Mouse (Mus musculus) ZHBTc4 (cell line): ENCODE results near the gene Brwd1.
"Not testable (repeated sequence)": the region's sequence is repeated elsewhere in the genome, so short reads cannot be mapped to it uniquely, and the experiment has no call there.

Source experiments
- DNase-seq: peaks from one replicate; pipeline ENCODE4 v3.0.0-alpha.2; 2011; ENCODE audit warnings: low read depth, low spot score

Gene Brwd1

DNA sequence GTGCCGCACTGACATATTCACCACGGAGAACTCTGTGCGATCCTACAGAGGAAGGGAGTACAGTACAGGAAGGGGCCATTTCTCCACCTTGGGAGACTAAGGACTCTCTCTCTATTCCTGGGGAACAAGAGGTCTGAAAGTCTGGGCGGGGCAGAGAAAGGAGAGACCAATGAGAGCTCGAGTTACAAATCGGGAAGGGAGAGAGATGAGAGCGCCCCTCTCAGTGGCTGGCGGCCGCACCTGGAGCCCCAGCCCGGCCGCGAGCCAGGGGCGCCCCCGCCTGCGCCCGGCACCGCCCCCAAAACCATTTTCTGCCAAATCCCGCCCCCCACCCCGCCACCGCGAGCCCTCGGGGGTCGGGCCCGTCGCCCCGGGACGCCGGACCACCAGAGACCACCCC lies 995 bp downstream of the Brwd1 start:
- peak; percentile 93 for DNase-seq

DNA sequence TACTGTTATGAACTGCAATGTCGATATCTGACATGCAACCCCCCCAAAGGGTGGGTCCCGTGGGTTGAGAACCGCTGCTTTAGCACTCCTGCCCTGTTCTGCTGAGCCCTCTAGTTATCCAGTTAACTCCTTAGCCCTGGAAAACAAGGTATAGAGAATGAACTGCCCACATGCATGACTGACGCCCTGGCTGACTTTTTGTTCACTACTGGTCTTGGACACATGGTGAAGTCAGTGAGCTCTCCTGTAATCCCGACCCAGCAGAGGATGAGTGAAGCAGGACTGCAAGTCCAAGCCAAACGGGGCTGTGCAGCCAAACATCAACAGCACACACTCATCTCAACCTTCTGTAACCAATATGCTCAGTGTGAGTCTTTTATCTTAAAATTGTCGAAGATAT lies 1.8 kb downstream of the Brwd1 start:
- no peak for DNase-seq

DNA sequence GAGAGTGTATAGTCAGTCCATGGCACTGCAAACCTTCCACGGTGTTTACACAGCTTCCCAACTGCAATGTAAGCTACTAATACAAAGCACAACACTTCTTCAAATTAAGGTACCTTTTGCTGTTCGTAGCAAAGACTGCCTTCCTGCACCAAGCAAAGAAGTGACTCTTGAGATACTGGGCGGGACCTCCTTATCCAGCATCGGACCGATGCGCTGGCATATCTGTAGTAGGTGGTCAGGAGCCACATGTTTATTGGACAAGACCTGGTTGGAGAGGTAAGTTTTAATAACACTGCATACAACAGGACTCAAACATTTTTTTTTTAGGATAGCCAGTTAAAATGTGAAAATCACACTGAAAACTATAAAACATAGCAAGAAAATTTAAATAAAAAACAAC lies 14.0 kb downstream of the Brwd1 start:
- no peak for DNase-seq

DNA sequence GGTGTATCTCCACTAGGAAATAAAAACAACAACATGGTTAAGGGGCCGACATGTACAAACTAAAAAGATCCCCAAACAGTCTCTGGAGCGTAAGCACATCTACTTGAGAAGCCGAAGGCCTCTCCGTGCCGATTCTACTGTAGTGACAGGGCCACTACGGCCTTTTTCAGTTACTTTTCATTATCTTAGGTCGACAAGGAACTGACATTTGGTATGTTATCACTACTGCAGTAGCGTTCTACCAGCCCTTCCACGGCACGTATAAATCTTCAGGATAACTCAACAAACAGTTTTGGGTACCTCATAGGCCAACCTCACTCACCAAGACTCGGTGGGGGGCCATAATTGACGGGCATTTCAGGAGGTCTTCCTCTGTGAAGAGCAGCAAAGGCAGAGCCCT lies 16.2 kb downstream of the Brwd1 start:
- DNase-seq, result no peak

DNA sequence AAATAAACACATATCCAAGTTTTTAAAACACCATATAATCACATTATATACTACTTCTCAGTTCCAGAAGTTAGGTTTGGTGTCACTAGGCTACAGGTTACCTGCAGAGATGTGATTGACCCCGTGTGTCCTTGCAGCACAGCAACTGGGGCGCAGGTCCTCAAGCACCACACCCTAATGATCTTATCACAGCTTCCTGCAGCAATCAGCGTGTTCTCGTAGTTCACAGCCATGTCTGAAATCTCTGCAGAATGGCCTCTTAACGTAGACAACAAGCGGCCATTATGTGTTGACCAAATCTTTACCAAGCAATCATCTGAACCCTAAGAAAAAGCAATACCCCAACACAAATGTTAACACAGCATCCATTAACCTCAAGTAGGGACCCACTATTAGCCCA lies 17.7 kb downstream of the Brwd1 start:
- DNase-seq, result peak; percentile 39

DNA sequence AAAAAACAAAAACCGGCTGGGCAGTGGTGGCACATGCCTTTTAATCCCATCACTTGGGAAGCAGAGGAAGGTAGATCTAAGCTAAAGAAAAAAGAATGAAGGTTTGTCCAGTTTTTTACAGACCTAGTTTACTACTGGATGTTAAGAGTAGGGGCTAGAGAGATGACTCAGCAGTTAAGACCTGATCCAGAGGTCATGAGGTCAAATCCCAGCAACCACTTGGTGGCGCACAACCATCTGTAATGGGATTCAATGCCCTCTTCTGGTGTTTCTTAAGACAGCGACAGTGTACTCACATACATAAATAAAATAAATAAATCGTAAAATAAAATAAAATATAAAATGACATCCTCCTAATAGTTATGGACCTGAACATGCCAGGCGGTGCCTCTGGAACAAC lies 38.2 kb downstream of the Brwd1 start:
- DNase-seq, result peak; percentile 89

DNA sequence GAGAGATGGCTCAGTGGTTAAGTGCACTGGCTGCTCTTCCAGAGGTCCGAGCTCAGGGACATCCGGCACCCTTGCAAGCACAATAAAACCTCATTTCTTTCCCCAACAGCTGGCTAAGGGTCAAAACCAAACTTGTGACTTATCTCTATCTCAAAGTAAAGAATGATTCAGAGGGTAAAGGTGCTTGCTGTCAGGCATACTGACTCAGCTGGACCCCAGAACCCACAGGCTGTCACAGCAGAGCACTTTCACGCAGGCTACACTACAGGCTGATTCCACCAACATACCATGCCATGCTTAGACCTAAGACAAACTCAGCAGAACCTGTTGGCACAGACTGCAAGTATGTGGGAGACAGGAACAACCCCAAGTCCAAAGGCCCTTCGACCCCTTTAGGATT lies 41.6 kb downstream of the Brwd1 start:
- DNase-seq, result no peak

DNA sequence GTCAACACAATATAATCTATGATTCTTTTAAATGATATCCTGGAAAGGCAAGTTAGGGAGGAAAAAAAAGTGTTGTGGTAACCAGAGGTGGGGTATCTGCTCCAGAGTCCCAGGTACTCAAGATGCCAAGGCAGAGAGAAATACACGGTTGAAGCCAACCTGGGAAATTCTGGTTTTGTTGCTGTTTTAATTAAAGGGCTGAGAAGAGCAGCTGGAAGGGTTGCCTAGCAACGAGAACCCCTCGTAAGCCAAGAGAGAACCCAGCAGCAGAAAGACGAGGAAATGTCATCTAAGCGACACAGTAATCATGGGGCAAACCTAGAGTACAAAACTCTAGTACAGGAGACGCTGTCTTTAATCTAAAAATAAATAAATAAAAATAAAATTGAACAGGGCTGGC lies 42.8 kb downstream of the Brwd1 start:
- DNase-seq, result no peak

DNA sequence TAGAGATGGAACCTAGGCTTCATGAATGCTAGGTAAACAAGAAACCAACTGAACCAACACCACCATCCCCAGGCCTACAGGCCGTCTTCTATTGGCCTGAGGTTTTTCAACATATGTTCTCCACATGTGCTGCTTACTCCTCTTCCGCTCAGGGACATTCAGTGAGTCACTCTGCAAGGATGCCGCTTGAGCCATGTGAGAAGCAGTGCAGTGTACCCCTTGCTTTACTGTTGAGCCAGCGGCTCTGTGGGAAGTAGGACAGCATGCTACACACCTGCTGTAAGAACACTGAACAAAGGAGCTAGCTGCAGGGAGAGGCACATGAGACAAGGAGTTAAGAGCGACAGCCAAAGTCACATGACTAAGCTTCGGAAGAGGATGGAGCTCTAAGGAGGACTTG lies 47.9 kb downstream of the Brwd1 start:
- no peak for DNase-seq

DNA sequence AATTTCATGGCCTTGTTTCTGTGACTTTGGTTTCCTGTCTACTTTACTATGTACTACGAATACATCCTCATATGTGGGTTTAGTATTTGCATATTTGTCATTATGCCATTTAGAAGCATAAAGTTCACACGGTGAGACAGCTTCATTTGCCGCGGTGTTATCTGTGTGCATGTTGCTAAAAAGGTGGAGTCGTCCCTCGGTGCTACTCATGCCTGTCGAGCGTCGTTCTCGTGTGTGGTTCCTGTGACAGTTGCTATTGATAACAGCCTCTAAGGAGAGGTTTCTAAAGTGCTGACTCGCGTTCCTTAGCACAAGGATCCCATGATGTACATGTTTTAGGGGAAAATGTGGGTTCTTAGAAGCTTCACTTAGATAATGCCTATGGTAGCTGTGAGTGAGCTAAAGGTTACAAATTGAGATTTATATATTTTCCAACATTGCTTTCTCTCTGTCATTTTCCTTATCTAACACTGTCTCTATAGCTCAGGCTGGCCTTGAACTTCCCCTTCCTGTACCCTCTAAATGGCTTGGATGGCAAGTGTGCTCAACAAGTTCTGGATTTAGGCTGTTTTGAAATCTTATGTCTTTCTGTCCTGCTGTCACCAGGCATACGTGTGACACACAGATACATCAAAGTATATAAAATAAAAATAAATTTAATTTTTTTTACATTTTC lies 49.8 kb downstream of the Brwd1 start:
- no peak for DNase-seq

DNA sequence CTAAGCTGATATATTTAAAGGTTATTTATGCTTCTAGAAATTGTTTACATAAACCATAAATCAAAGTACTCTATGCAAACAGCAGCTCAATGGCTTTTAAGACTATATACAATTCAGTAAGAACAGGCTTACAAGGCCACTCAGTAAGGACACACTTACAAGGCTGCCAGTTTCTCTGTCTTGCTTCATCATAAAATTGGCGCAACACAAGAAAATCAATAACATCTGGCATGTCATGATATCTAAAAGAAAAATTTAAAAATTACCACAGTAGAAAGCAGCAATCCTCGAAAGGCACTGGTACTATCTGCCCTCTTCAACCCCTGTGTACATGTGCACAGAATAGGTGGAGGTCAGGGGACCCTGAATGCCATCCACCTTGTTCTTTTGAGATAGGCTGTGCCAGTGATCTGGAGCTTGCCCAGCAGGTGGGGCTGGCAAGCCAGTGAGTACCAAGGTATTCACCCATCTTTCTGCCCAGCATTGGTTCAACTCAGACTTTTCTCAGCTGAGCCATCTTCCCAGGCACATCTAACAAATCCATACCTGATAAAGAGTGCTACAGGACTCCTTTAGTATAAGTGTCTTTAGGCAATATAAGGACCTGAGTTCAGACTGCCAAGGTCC lies 51.7 kb downstream of the Brwd1 start:
- DNase-seq, result no peak

DNA sequence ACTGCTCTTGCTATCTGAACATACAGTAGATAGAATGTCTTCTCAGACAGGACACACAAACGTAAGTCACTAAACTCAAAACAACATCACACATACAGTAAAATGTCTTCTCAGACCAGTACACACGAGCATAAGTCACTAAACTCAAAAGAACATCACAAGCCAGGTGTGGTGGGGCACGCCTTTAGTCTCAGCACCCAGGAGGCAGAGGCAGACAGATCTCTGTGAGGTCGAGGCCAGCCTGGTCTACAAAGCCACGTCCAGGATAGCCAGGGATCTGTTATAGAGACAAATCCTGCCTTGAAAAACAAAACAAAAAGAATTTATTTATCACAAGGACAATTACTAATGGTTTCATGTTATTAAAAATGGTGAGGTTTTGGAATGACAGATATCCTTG lies 56.1 kb downstream of the Brwd1 start:
- DNase-seq, result no peak

DNA sequence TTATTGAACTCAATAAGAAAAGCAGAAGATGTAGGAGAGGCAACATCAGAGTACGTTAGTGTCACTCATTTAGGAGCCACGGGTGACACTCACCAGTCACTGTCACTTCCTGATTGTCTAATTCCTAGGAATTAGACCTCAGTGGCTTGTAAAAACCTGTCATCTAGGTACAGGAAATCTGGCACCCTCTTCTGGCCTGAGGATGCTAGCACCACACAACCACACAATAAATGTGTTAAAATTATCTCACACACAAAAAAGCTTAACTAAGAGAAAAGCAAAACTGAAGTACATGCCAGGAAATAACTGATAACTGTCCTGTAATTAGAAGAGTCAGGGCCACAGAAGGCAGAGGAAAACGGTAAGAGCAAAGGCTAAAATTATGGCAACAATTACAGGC lies 57.1 kb downstream of the Brwd1 start:
- peak; percentile 9 for DNase-seq

DNA sequence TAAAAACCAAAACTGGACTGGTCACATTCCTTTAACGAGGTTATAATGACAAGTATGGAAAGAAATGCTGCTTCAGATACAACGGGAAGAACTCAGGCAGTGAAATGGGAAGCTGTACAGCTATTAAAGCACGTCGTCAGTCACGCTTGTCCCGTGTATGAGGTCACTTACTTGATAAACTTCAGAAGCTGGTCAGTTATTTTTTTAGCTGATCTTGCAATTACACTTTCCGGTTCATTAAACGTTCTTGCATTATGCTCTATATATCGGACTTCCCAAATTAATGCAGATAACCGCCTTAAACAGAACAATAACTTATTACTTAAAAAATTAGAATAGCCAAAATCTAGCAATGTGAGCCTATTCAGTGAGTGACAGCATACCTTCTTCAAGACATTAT lies 61.3 kb downstream of the Brwd1 start:
- DNase-seq, result no peak

DNA sequence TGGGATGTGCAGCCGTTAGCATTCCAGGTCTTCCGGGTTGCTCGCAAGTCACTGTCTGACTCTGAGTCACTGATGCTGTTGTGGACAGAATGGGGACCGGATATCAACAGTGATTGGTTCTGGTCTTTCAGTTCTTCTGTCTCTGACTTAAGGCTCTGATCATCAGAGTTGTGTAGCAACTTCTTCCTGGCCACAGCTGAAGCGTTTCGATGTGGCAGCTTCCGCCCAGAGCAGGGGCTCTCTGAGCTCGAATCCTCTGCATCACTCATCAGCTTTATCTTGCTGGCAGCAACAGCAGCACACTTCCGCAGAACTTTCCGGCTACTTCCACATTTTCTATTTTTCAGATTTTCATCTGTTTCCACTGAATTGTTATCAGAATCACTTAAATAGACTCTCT lies 73.2 kb downstream of the Brwd1 start:
- not testable (repeated sequence) for DNase-seq

DNA sequence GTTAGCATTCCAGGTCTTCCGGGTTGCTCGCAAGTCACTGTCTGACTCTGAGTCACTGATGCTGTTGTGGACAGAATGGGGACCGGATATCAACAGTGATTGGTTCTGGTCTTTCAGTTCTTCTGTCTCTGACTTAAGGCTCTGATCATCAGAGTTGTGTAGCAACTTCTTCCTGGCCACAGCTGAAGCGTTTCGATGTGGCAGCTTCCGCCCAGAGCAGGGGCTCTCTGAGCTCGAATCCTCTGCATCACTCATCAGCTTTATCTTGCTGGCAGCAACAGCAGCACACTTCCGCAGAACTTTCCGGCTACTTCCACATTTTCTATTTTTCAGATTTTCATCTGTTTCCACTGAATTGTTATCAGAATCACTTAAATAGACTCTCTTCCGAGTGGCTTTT lies 78.0 kb downstream of the Brwd1 start:
- DNase-seq, result not testable (repeated sequence)

DNA sequence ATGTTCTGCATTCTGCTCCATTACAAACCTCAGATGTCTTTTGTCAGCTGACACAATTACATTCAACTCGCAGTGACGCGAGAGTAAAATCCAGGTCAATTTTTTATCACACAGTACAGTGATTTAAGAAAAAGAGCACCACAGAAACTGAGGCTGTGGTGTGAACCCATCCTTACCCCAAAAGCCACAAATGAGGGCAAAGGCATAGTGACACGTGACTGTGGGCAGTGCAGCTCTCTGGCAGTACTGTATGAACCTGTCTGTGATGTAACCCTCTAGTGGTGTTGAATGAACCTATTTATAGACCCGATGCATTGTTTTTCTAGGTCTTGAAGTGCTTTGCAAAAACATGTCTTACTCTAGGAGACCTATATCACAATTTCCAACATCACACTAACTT lies 83.0 kb downstream of the Brwd1 start:
- DNase-seq, result no peak

DNA sequence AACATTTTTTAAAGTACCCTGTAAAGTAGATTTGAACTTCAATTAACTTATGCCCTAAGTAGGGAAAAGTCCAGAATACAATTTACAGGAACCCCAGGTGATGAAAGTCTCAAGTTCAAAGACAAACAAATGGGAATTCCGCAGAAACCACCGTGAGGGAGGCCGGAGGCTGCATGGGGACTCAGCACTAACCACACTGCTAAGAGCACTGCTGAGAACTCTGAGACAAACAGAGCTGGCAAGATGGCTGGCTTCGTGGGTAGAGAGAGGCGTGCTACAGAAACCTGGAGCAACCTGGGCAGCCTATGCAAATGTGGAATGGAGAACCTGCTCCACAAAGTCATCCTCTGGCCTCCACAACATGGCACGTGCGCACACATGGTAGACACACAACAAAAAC lies 86.2 kb downstream of the Brwd1 start:
- no peak for DNase-seq

DNA sequence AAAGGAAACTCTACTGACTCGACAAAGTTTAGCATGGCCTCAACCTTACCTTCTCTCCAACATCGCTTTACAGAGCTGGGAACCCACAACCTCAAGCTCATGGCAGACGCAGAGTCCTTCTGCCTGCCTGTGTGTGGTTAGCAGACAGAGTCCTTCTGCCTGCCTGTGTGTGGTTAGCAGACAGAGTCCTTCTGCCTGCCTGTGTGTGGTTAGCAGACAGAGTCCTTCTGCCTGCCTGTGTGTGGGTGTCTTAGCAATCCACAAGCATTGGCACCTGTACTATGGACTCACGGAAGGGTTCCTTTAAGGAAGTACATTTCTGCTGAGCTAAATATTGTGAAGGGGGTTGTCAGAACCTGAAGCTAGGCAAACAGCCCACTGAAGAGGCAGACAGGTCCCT lies 87.8 kb downstream of the Brwd1 start:
- not testable (repeated sequence) for DNase-seq

DNA sequence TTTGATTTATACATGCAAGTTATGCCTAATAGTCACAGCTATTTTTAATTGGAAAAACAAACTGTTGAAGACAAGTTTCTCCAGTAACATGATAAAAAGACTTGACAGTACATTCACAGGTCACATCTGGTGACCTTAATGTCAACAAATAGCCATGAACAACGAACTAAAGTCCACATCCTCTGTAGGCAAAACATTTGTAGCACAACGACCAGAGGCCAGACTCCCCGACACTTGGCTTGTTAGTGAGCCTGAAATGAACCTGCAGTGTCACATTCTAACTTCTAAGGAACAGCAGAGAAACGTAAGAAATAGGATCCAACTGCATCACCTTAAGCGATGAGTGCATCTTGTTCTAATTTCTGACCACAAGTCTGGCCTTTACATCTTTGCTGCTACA lies 89.7 kb downstream of the Brwd1 start:
- DNase-seq, result no peak

DNA sequence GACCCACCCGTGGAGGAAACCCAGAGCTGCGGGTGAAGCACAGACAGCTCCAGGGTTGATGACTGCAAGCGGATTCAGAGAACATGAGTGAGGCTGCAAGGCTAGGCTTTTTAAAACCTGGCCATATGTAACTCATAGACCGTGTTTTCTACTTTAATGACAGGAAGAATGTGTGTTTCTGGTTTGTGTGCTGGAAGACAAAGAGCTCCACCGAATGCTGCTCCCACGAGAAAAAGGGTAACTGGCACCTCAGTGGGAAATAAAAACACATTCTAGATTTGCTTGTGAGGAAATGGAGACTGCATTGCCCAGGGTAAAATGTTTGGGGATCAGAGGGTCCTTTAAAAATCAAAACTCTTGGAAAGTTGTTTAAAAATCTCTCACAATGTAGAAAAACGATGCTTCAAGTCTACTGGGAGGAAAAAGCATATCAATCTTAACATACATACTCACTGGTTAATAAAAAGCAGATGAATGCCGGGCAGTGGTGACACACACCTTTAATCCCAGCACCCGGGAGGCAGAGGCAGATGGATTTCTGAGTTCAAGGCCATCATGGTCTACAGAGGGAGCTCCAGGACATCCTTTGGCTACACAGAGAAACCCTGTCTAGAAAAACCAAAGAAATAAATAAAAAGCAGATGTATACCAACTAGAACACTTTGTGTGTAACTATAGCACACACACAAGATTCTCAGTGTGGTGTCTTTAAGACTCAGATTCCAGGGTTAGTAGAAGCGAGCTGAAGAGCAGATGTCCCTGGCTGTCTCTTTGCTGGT lies 91.0 kb downstream of the Brwd1 start:
- no peak for DNase-seq

DNA sequence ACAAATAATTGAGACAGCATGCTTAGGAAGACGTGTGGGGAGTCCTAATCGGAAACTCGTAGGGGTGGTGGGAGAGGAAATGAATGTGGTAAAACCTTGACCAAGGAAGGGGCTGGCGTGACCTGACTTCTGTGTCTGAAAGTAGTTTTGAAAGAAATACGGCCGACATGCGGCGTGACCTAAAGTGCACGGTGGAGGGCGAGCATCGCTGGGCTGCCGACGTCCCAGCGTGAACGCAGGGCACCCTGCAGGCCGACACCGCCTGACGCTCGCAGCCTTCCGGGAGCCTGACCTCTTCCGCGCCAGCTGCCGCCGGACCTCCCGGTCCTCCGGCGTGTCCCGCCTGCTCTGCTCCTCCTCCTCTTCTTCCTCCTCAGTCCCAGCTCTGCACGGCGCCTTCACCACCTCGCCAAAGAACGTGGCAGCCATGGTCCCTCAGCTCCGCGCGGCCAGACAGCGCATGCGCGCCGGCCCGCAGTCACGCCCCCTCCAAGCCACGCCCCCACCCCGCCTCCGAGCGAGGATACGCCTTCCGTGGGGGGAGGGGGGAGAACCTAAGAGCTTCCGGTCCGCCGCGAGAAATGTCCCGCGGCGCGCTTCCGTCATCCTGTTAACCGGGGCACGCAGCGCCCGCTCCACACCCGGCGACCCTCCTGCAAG lies 91.7 kb downstream of the Brwd1 start, which contains the start of gene Psmg1:
Gene Psmg1 (minus strand): TSS at position 499 of the 660 bp plus-strand sequence.
- DNase-seq, result peak; percentile 98
